Mouse (Mus musculus) layer of hippocampus, adult 9-11 months (tissue): Measurements from ENCODE around the gene Ccdc114.

Experiments used
- DNase-seq: peaks from one replicate; pipeline ENCODE4 v3.0.0; 2022

Ccdc114 gene

DNA sequence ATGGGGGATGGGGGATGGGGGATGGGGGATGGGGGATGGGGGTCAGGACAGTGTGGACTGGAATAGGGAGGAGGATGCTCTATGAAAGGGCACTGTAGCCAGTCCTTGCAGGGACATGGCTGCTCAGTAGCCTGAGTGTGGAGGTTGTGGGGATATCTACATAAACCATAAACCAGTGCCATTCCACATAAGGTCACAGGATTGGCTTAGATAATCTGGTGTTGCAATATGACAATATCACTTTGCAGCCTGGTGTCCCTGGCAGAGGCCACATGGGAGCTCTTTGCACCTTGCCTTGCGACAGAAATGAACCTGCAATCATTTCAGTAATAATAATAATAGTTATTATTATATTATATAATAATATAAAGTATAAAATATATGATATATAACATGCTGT, 64.5 kb downstream of the Ccdc114 start:
- DNase-seq = no peak

DNA sequence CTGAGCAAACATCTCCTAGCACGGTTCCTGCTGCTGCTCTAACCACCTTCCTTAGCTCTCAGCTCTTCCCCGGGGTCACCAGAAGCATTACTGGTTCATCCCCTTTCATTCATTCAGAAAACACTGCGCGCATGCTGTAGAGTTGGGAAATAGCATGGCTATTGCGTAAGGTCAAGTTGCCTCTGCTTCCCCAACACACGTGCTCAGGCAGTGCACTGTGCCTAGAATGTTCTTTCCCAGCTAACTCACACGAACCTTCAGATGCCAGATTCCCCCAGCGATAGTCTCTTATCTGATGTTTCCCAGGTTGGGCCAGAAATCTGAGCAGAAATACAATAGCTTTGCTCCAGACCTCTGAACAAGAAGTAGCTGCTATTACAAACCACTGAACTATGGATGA, 68.6 kb downstream of the Ccdc114 start:
- no peak for DNase-seq
